Mouse (Mus musculus): ENCODE measurements around the gene Tas1r1. TPM values are rescaled to one million over a fixed set of nuclear protein-coding genes. Genes with fewer than 3 reads are reported as not detected.

The Tas1r1 gene
- polyA plus RNA-seq (2015; fragmentation: Nextera tagmentation; extraction: Ambion mirVana): 1.9 and 2.0 TPM in 2 replicates

DNA sequence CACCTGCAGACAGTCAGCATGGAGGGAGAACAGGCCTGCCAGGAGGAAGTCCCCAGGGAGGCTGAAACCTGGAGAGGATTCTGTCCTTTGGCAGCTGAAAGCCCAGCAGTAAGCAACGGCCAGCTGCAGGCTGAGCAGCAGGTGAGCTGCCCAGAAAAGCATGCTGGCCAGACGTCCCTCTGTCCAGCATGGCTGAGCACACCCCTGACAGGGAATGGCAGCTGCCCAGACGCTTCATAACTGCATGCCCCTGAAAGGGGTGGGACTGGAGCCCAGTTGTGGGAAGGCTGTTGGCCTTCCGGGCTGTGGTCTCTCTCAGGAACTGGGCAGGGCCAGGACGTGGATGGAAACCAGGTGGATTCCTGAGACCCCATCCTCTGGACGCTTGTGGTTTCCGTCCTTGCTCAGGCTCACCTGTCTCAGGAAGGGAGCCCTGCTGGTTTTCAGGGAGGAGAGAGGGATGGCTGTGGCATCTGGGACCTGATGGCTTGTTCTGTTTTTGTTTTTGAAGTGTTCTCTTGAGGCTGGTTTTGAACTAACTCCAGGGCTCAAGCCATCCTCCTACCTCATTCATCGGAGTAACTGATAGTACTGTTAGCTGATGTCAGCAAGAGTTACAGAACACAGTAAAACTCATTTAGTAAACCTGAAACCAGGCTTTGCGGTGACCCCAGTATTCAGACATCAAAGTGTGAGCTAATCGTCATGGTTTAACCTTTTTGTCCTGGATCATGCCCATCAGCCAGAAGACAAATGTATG, at the start of gene Tas1r1:
Gene Tas1r1 (minus strand): TSS at position 344 of the 760 bp plus-strand sequence.

DNA sequence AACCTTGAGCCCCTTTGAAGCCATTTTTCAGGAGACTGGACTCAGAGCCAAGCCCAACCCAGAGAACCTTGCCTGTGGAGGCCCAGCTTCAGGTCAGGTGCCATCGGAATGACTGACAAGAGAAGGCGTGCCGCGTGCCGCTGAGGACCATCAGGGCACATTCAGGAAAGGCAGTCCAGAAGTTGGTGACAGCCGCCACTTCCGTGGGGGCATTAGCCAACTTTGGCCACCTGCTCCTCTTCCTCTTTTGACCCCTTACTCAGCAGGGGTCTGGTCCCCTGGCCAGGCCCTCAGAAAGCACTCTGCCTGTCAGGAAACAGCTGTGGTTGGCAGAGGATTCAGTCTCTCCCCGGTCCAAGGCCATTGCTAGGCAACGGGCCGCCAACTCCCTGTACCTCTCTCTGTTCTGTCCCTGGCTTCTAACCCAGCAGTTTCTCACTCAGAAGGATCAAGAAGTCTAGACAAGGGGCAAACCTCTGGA, 33.8 kb upstream of the Tas1r1 start, which contains the start of gene Plekhg5:
Gene Plekhg5 (plus strand): TSS at position 378 of the 481 bp plus-strand sequence.

DNA sequence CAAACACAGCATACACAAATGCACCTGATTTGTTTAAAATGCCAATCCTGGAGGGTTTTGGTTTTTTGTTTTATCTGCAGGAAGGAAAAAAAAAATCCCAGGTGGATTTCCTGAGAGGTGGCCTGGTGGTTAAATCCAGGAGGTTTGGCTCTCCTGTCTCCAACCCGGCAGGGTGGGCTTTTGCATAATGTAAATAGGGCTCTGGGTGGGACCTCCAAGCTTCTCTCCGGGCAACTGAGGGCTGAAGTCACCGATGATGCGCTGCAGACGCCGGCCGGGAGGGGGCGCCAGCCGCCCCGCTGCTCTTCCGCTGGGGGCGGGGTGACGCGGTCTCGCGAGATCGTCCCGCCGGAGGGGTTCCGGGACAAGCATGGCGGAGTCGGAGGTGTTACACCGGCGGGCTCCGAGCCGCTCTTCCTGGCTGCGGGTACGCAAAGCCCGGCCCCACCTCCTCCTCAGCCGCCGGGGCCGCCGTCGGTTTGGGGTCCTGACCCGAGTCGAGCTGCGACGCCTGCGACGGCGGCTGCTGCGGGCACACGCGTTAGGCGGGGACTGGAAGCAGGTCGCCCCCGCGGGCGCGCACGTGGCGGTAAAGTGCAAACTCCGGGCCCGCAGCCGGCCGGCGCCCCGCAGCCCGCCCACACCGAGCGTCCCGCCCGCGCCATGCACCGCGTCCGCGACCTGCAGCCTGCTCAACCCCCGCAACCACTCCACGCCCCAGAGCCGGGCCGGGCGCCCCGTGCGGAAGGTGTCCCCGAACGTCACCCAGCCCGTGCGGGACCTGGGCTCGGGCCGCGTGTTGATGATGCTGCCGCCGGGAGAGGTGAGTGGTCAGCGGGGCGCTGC, 840 bp upstream of the Tas1r1 start, which contains the start of gene Nol9:
Gene Nol9 (plus strand): TSS at position 337 of the 846 bp plus-strand sequence.

DNA sequence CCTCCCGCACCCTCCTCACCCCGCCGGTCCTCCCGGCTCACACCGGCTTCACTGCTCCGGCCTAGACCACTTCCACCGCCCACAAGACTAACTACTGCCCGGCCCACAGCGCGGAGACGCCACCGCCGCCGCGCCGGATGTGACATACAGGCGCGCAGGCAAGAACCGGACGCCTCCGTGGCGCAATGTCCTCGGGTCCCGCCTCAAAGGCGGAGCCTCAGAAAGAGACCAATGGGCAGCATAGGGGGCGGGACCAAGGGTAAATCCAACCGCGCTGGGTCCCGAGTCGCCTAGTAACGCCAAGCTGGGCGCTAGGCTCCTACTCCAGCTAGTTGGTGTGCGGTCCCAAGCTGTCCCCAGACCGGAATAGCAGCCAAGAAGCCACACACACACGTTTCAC, 10.8 kb downstream of the Tas1r1 start, which contains the start of gene Zbtb48:
Gene Zbtb48 (minus strand): TSS at position 148 of the 400 bp plus-strand sequence.

DNA sequence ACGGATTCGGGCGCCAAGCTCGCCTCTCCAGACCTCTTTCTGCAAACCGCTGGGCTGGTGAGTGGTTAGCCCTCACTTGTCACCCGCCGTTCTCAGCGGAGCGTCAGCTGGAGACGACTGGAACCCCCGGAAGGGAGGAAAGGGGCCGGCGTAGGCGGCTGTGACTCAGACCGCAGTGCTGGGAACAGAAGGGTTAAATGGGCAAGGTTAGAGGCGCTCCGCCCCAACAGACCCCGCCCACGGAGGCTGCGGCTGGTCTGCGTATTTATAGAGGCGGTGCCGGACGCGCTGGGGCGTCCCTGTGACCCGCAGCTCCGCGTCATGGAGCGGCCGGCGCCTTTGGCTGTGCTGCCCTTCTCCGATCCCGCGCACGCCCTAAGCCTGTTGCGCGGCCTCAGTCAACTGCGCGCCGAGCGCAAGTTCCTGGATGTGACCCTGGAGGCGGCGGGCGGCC, 29.7 kb downstream of the Tas1r1 start, which contains the start of gene Klhl21:
Gene Klhl21 (plus strand): TSS at position 182 of the 454 bp plus-strand sequence.

DNA sequence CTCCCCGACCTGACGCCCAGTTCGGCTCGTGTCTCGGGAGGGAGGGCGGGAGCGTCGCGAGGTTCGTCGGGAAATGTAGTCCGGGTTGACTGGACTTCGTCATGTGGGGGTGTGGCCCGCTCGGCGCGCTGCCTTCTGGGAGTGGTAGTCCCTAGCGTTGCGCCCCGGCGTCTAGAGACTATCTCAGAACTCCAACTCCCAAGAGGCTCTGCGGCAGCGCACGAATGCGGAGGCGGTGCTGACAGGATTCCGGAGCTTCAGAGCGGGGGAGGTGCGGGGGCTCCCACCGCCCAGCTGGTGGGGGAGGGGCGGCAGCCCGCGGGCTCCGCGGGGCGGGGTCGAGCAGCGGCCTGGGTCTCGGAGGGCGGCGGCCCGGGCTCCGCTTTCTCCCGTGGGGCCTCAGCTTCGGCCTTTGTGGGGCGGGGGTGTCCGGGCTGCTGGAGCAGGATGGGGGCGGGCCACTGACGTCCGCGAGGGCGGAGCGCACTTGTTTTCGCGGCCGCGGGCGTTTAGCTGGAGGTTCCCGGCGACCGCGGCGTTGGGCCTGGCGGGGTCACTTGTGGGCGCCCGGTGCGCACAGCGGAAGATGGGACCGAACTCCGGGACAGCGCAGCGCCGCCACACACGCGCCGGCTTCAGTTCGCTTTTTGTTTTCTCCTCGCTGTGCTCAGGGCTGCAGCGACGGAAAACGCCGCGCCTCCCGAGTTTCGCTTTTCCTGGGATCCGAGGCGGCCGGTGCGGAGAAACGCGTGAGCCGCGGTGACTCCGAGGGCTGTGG, 42.0 kb downstream of the Tas1r1 start, which contains the start of gene Phf13:
Gene Phf13 (minus strand): TSS at position 86 of the 778 bp plus-strand sequence.

DNA sequence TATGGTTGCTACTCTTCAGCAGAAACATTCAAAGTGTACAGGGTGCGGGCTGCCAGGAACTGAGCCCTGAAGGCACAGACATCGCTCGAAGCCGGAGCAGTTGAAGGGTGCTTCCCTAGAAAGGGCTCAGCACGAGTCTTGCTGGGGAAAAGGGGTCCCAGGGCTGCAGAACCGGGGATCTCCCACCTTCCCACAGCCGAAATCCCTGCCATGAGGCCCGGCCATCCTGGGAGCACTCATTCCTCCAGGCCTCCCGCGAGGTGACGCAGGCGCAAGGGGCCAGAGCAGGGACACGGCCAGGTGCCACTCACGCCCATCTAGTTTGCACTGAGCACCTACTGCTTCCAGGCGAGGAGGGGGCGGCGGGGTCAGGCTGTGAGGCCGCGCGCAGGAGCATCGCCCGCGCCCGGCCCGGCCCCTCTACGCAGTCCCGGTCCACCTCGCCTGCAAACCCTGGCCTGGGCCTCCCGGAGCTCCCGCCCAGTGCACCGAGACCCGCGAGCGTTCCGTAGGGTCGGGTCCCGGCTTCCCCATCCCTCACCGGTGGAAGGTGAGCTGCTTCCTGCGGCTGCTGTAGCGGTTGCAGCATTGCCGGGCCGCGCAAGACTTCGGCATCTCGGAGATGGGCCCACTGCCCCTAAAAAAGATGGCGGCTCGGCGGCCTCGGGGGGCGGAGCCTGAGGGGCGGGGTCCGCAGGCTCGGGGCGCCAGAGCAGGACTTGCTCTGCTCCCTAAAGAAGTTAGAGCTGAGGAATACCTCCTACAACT, 49.8 kb downstream of the Tas1r1 start, which contains the start of gene Thap3:
Gene Thap3 (minus strand): TSS at position 656 of the 768 bp plus-strand sequence.

Other genes with a start within 250 kb of the Tas1r1 start
- gene Camta1, start 176.7 kb downstream of the Tas1r1 start, polyA plus RNA-seq (2015; fragmentation: Nextera tagmentation; extraction: Ambion mirVana): 164 and 171 TPM in 2 replicates
- gene Dnajc11, start 104.9 kb downstream of the Tas1r1 start, polyA plus RNA-seq (2015; fragmentation: Nextera tagmentation; extraction: Ambion mirVana): 62.2 and 65.8 TPM in 2 replicates
- 40.0 and 49.2 TPM in 2 replicates for gene Thap3, start 49.6 kb downstream of the Tas1r1 start, polyA plus RNA-seq (2015; fragmentation: Nextera tagmentation; extraction: Ambion mirVana)
- gene Phf13, start 42.3 kb downstream of the Tas1r1 start, polyA plus RNA-seq (2015; fragmentation: Nextera tagmentation; extraction: Ambion mirVana): 17.9 and 19.1 TPM in 2 replicates
- gene Klhl21, start 29.8 kb downstream of the Tas1r1 start, polyA plus RNA-seq (2015; fragmentation: Nextera tagmentation; extraction: Ambion mirVana): 5.3 and 5.5 TPM in 2 replicates
- gene Zbtb48, start 10.9 kb downstream of the Tas1r1 start, polyA plus RNA-seq (2015; fragmentation: Nextera tagmentation; extraction: Ambion mirVana): 11.9 and 13.2 TPM in 2 replicates
- gene Nol9, start 753 bp upstream of the Tas1r1 start, polyA plus RNA-seq (2015; fragmentation: Nextera tagmentation; extraction: Ambion mirVana): 19.8 and 21.2 TPM in 2 replicates
- 14.7 and 16.2 TPM in 2 replicates for gene Plekhg5, start 33.9 kb upstream of the Tas1r1 start, polyA plus RNA-seq (2015; fragmentation: Nextera tagmentation; extraction: Ambion mirVana)
- gene Tnfrsf25, start 77.4 kb upstream of the Tas1r1 start, polyA plus RNA-seq (2015; fragmentation: Nextera tagmentation; extraction: Ambion mirVana): 0.79 and 0.90 TPM in 2 replicates
- 1.7 and 2.7 TPM in 2 replicates for gene Espn, start 113.8 kb upstream of the Tas1r1 start, polyA plus RNA-seq (2015; fragmentation: Nextera tagmentation; extraction: Ambion mirVana)
- not detected in 2 replicates for gene Hes2, start 120.3 kb upstream of the Tas1r1 start, polyA plus RNA-seq (2015; fragmentation: Nextera tagmentation; extraction: Ambion mirVana)
- gene Acot7, start 139.6 kb upstream of the Tas1r1 start, polyA plus RNA-seq (2015; fragmentation: Nextera tagmentation; extraction: Ambion mirVana): 458 and 500 TPM in 2 replicates
- gene Gpr153, start 235.7 kb upstream of the Tas1r1 start, polyA plus RNA-seq (2015; fragmentation: Nextera tagmentation; extraction: Ambion mirVana): 30.5 and 31.0 TPM in 2 replicates